Mouse (Mus musculus): ENCODE results near the gene Evx2. TPM values are rescaled to one million over a fixed set of nuclear protein-coding genes. Genes with fewer than 3 reads are reported as not detected.

The Evx2 gene
- total and polyA plus RNA-seq, 2 experiments from 2014 or later: not detected

DNA sequence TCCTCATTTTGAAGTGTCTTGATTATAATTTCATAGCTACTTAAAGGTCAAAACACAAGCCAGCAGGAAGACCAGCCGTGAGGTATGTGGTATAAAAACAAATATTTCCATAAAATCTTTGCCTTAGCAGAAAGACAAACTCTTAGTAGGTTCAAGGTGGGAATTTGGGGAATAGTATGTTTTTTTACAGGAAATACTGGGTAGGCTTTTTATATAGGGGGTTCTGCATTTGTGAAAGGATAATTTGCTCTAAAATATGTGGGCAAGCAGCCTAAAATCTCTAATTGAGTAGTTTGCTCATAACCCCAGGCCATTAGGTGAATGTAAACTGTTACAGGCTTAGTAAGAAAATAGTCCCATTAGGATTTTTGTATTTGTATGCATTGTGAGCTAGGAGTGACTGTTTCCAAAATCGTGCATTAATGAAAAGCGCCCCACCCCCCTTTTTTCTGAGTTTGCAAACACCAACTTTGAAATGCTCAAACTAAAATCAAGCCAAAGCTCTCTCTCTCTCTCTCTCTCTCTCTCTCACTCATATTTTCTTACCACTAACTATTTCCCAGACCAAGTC, 39.6 kb downstream of the Evx2 start:
- no peaks in the 10 kb centered on the region for H3K9me3 ChIP-seq (replicated peaks; ENCODE audit: control insufficient read depth, low read length)
- no peaks in the 10 kb centered on the region for H3K27me3 ChIP-seq (ENCODE audit: control insufficient read depth, insufficient read depth, low read length)
- H3K27ac ChIP-seq (ENCODE audit: low read depth): no peak overlapping the region
- no peak for ATAC-seq (ENCODE audit: insufficient read depth, low read depth)
- no peak overlapping the region for H3K4me2 ChIP-seq (ENCODE audit: low read depth, low read length)
- TF ChIP-seq EP300 (IDR thresholded peaks at IDR 0.05; ENCODE audit: low read depth) (no peak), CTCF (IDR thresholded peaks at IDR 0.05; ENCODE audit: low read depth) (no peak)
- H3K4me1 ChIP-seq (ENCODE audit: control insufficient read depth, insufficient read depth): no peaks in the 10 kb centered on the region
- 80% methylated on average over 3 of the region's 3 CpGs for WGBS
- no peak for DNase-seq (ENCODE audit: low spot score)
- H3K4me3 ChIP-seq (ENCODE audit: low read depth, low read length): no peak overlapping the region
- H3K36me3 ChIP-seq (replicated peaks; ENCODE audit: control insufficient read depth, insufficient read depth, low read length): no peaks in the 10 kb centered on the region
- no peak overlapping the region for H3K9ac ChIP-seq (replicated peaks; ENCODE audit: low read depth, low read length)

- H3K4me1 ChIP-seq (ENCODE audit: control insufficient read depth, insufficient read depth): no peaks in the 10 kb centered on the region
- H3K27ac ChIP-seq (ENCODE audit: low read depth): no peak overlapping the region
- no peaks in the 10 kb centered on the region for H3K9me3 ChIP-seq (replicated peaks; ENCODE audit: control insufficient read depth, low read length)
- H3K36me3 ChIP-seq (replicated peaks; ENCODE audit: control insufficient read depth, insufficient read depth, low read length): no peaks in the 10 kb centered on the region
- ATAC-seq (ENCODE audit: insufficient read depth, low read depth): no peak
- no peak overlapping the region for H3K4me3 ChIP-seq (ENCODE audit: low read depth, low read length)
- no peaks in the 10 kb centered on the region for H3K27me3 ChIP-seq (ENCODE audit: control insufficient read depth, insufficient read depth, low read length)
- no peak overlapping the region for H3K9ac ChIP-seq (replicated peaks; ENCODE audit: low read depth, low read length)
- H3K4me2 ChIP-seq (ENCODE audit: low read depth, low read length): no peak overlapping the region
- no peak for DNase-seq (ENCODE audit: low spot score)
- TF ChIP-seq EP300 (IDR thresholded peaks at IDR 0.05; ENCODE audit: low read depth): no peak
- no peak for TF ChIP-seq CTCF (IDR thresholded peaks at IDR 0.05; ENCODE audit: low read depth)
- 70% methylated on average over 9 of the region's 9 CpGs for WGBS
These were observed 41.7 kb downstream of the Evx2 start for GRCm38 (mm10) chr2:74617706-74618105.

DNA sequence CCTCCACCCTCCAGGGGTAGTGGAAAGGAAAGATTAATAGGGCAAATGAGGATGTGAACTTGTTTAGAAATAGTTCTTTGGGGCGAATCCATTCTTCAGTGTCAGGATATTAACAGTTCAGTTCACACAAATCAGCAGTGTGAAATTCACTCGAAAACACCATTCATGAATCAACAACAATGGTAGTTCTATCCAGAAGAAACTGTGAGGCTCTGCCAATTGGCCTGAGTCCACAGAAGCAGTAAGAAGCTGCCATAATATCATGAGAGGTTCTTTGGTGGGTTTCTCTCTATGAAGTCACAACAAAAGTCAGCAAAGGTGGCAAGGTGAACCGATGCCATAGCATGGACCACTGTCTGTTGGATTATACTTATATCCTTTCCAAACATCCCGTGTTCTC, 48.0 kb downstream of the Evx2 start:
- H3K9me3 ChIP-seq (replicated peaks; ENCODE audit: control insufficient read depth, low read length): 0 out of 2 replicates have a peak, but pooled peaks cover 7% of the 10 kb centered on the region
- no peak for ATAC-seq (ENCODE audit: insufficient read depth, low read depth)
- DNase-seq (ENCODE audit: low spot score): no peak
- H3K4me1 ChIP-seq (ENCODE audit: control insufficient read depth, insufficient read depth): no peaks in the 10 kb centered on the region
- TF ChIP-seq EP300 (IDR thresholded peaks at IDR 0.05; ENCODE audit: low read depth): no peak
- TF ChIP-seq CTCF (IDR thresholded peaks at IDR 0.05; ENCODE audit: low read depth): no peak
- no peak overlapping the region for H3K4me2 ChIP-seq (ENCODE audit: low read depth, low read length)
- H3K4me3 ChIP-seq (ENCODE audit: low read depth, low read length): no peak overlapping the region
- H3K36me3 ChIP-seq (replicated peaks; ENCODE audit: control insufficient read depth, insufficient read depth, low read length): no peaks in the 10 kb centered on the region
- 78% methylated on average over 4 of the region's 4 CpGs for WGBS
- H3K27ac ChIP-seq (ENCODE audit: low read depth): no peak overlapping the region
- no peaks in the 10 kb centered on the region for H3K27me3 ChIP-seq (ENCODE audit: control insufficient read depth, insufficient read depth, low read length)
- H3K9ac ChIP-seq (replicated peaks; ENCODE audit: low read depth, low read length): no peak overlapping the region

DNA sequence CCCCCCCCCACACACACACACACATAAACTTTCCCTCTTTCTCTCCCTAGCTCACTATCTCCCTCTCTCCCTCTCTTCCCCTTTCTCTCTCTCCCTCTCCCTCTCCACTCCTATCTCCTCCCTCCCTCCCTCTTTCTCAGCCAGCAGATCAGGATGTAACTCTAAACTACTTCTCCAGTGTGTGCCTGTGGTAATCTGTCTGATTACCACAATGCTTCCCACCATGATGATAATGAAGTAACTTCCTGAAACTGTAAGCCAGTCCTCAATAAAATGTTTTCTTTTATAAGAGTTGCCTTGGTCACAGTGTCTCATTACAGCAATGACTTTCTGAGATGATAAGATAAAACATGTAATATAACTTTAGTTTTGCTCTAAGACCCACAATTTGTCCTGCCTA, 50.0 kb downstream of the Evx2 start:
- no peak overlapping the region for H3K4me2 ChIP-seq (ENCODE audit: low read depth, low read length)
- DNase-seq (ENCODE audit: low spot score) (no peak), ATAC-seq (ENCODE audit: insufficient read depth, low read depth) (no peak)
- 0 out of 2 replicates have a peak, but pooled peaks cover 7% of the 10 kb centered on the region for H3K9me3 ChIP-seq (replicated peaks; ENCODE audit: control insufficient read depth, low read length)
- no peak for TF ChIP-seq EP300 (IDR thresholded peaks at IDR 0.05; ENCODE audit: low read depth)
- TF ChIP-seq CTCF (IDR thresholded peaks at IDR 0.05; ENCODE audit: low read depth): no peak
- no peak overlapping the region for H3K4me3 ChIP-seq (ENCODE audit: low read depth, low read length)
- H3K4me1 ChIP-seq (ENCODE audit: control insufficient read depth, insufficient read depth): no peaks in the 10 kb centered on the region
- H3K27me3 ChIP-seq (ENCODE audit: control insufficient read depth, insufficient read depth, low read length): no peaks in the 10 kb centered on the region
- no peak overlapping the region for H3K27ac ChIP-seq (ENCODE audit: low read depth)
- H3K36me3 ChIP-seq (replicated peaks; ENCODE audit: control insufficient read depth, insufficient read depth, low read length): no peaks in the 10 kb centered on the region
- H3K9ac ChIP-seq (replicated peaks; ENCODE audit: low read depth, low read length): no peak overlapping the region

- DNase-seq (ENCODE audit: low spot score): no peak
- Histone ChIP-seq H3K27ac (ENCODE audit: low read depth) (no peak overlapping the region), H3K4me3 (ENCODE audit: low read depth, low read length) (no peak overlapping the region), H3K4me1 (ENCODE audit: control insufficient read depth, insufficient read depth) (no peaks in the 10 kb centered on the region), H3K36me3 (replicated peaks; ENCODE audit: control insufficient read depth, insufficient read depth, low read length) (no peaks in the 10 kb centered on the region), H3K9me3 (replicated peaks; ENCODE audit: control insufficient read depth, low read length) (0 out of 2 replicates have a peak, but pooled peaks cover 1% of the 10 kb centered on the region), H3K4me2 (ENCODE audit: low read depth, low read length) (no peak overlapping the region), H3K9ac (replicated peaks; ENCODE audit: low read depth, low read length) (no peak overlapping the region), H3K27me3 (ENCODE audit: control insufficient read depth, insufficient read depth, low read length) (no peaks in the 10 kb centered on the region)
- no peak for ATAC-seq (ENCODE audit: insufficient read depth, low read depth)
- WGBS: 74% methylated on average over 5 of the region's 5 CpGs
- no peak for TF ChIP-seq EP300 (IDR thresholded peaks at IDR 0.05; ENCODE audit: low read depth)
- TF ChIP-seq CTCF (IDR thresholded peaks at IDR 0.05; ENCODE audit: low read depth): no peak
These were observed 53.1 kb downstream of the Evx2 start for GRCm38 (mm10) chr2:74606087-74606760.

GRCm38 (mm10) chr2:74604011-74604410, 55.3 kb downstream of the Evx2 start:
- Histone ChIP-seq H3K9me3 (replicated peaks; ENCODE audit: control insufficient read depth, low read length) (no peaks in the 10 kb centered on the region), H3K27ac (ENCODE audit: low read depth) (no peak overlapping the region), H3K4me3 (ENCODE audit: low read depth, low read length) (no peak overlapping the region), H3K9ac (replicated peaks; ENCODE audit: low read depth, low read length) (no peak overlapping the region), H3K36me3 (replicated peaks; ENCODE audit: control insufficient read depth, insufficient read depth, low read length) (no peaks in the 10 kb centered on the region), H3K4me1 (ENCODE audit: control insufficient read depth, insufficient read depth) (no peaks in the 10 kb centered on the region), H3K27me3 (ENCODE audit: control insufficient read depth, insufficient read depth, low read length) (no peaks in the 10 kb centered on the region), H3K4me2 (ENCODE audit: low read depth, low read length) (no peak overlapping the region)
- 49% methylated on average over 3 of the region's 3 CpGs for WGBS
- DNase-seq (ENCODE audit: low spot score) (no peak), ATAC-seq (ENCODE audit: insufficient read depth, low read depth) (no peak)
- TF ChIP-seq EP300 (IDR thresholded peaks at IDR 0.05; ENCODE audit: low read depth) (no peak), CTCF (IDR thresholded peaks at IDR 0.05; ENCODE audit: low read depth) (no peak)

Small RNAs within 50 kb of the gene (microRNA-seq; reads per million reads assigned to microRNA genes)
- gene Gm44463: not detected

Other genes with a start within 250 kb of the Evx2 start
- 9.0 and 13.9 TPM in 2 replicates for gene Lnpk, start 80.1 kb downstream of the Evx2 start, total RNA-seq (2014; rRNA removed; ENCODE audit: low replicate concordance)
- gene Lnpk, start 80.1 kb downstream of the Evx2 start, polyA plus RNA-seq (2015; fragmentation: Nextera tagmentation; extraction: Ambion mirVana): 12.3 and 12.6 TPM in 2 replicates
- gene Hoxd13, start 8.8 kb upstream of the Evx2 start, total RNA-seq (2014; rRNA removed; ENCODE audit: low replicate concordance): not detected in 2 replicates
- not detected in 2 replicates for gene Hoxd13, start 8.8 kb upstream of the Evx2 start, polyA plus RNA-seq (2015; fragmentation: Nextera tagmentation; extraction: Ambion mirVana)
- not detected in 2 replicates for gene Hoxd12, start 15.5 kb upstream of the Evx2 start, total RNA-seq (2014; rRNA removed; ENCODE audit: low replicate concordance)
- gene Hoxd12, start 15.5 kb upstream of the Evx2 start, polyA plus RNA-seq (2015; fragmentation: Nextera tagmentation; extraction: Ambion mirVana): not detected in 2 replicates
- 0.11 TPM in 1 of 2 replicates, not detected in the other for gene Hoxd11, start 20.0 kb upstream of the Evx2 start, total RNA-seq (2014; rRNA removed; ENCODE audit: low replicate concordance)
- gene Hoxd11, start 20.0 kb upstream of the Evx2 start, polyA plus RNA-seq (2015; fragmentation: Nextera tagmentation; extraction: Ambion mirVana): not detected in 2 replicates
- gene Hoxd10, start 32.4 kb upstream of the Evx2 start, total RNA-seq (2014; rRNA removed; ENCODE audit: low replicate concordance): not detected in 2 replicates
- gene Hoxd10, start 32.4 kb upstream of the Evx2 start, polyA plus RNA-seq (2015; fragmentation: Nextera tagmentation; extraction: Ambion mirVana): 0.08 TPM in 1 of 2 replicates, not detected in the other
- gene Hoxd9, start 38.2 kb upstream of the Evx2 start, total RNA-seq (2014; rRNA removed; ENCODE audit: low replicate concordance): 0.84 TPM in 1 of 2 replicates, not detected in the other
- gene Hoxd9, start 38.2 kb upstream of the Evx2 start, polyA plus RNA-seq (2015; fragmentation: Nextera tagmentation; extraction: Ambion mirVana): 0.08 and 0.12 TPM in 2 replicates
- gene Hoxd8, start 45.1 kb upstream of the Evx2 start, total RNA-seq (2014; rRNA removed; ENCODE audit: low replicate concordance): 1.5 TPM in 1 of 2 replicates, not detected in the other
- 0.23 and 0.26 TPM in 2 replicates for gene Hoxd8, start 45.1 kb upstream of the Evx2 start, polyA plus RNA-seq (2015; fragmentation: Nextera tagmentation; extraction: Ambion mirVana)
- gene Hoxd3, start 52.4 kb upstream of the Evx2 start, total RNA-seq (2014; rRNA removed; ENCODE audit: low replicate concordance): not detected in 2 replicates
- 0.04 TPM in 1 of 2 replicates, not detected in the other for gene Hoxd3, start 52.4 kb upstream of the Evx2 start, polyA plus RNA-seq (2015; fragmentation: Nextera tagmentation; extraction: Ambion mirVana)
- gene Hoxd4, start 52.4 kb upstream of the Evx2 start, total RNA-seq (2014; rRNA removed; ENCODE audit: low replicate concordance): 0.19 TPM in 1 of 2 replicates, not detected in the other
- 0.05 and 0.11 TPM in 2 replicates for gene Hoxd4, start 52.4 kb upstream of the Evx2 start, polyA plus RNA-seq (2015; fragmentation: Nextera tagmentation; extraction: Ambion mirVana)
- gene Gm28230, start 67.2 kb upstream of the Evx2 start, total RNA-seq (2014; rRNA removed; ENCODE audit: low replicate concordance): 1.6 TPM in 1 of 2 replicates, not detected in the other
- gene Gm28230, start 67.2 kb upstream of the Evx2 start, polyA plus RNA-seq (2015; fragmentation: Nextera tagmentation; extraction: Ambion mirVana): not detected in 2 replicates
- not detected in 2 replicates for gene Hoxd1, start 103.4 kb upstream of the Evx2 start, total RNA-seq (2014; rRNA removed; ENCODE audit: low replicate concordance)
- gene Hoxd1, start 103.4 kb upstream of the Evx2 start, polyA plus RNA-seq (2015; fragmentation: Nextera tagmentation; extraction: Ambion mirVana): not detected in 2 replicates
- gene Mtx2, start 166.2 kb upstream of the Evx2 start, total RNA-seq (2014; rRNA removed; ENCODE audit: low replicate concordance): 154 and 163 TPM in 2 replicates
- gene Mtx2, start 166.2 kb upstream of the Evx2 start, polyA plus RNA-seq (2015; fragmentation: Nextera tagmentation; extraction: Ambion mirVana): 189 and 198 TPM in 2 replicates